Mouse (Mus musculus) skeletal muscle tissue, adult 2 months (tissue): Measurements from ENCODE around the gene Zfp984.
"Not testable (repeated sequence)": the region's sequence is repeated elsewhere in the genome, so short reads cannot be mapped to it uniquely, and the experiment has no call there.

Experiments
- DNase-seq: peaks from one replicate; pipeline ENCODE4 v3.0.0-alpha.2; 2012; ENCODE audit warnings: low read depth, low spot score

Gene Zfp984

GRCm38 (mm10) chr4:147809292-147809965, at the start of gene Zfp984:
Gene Zfp984, minus strand, starts transcription at chr4:147809788.
- peak; percentile 25 for DNase-seq

- no peak for DNase-seq
These were observed 41.2 kb upstream of the Zfp984 start for GRCm38 (mm10) chr4:147850776-147851175.

GRCm38 (mm10) chr4:147848584-147848991, 39.0 kb upstream of the Zfp984 start:
- DNase-seq, result no peak

DNA sequence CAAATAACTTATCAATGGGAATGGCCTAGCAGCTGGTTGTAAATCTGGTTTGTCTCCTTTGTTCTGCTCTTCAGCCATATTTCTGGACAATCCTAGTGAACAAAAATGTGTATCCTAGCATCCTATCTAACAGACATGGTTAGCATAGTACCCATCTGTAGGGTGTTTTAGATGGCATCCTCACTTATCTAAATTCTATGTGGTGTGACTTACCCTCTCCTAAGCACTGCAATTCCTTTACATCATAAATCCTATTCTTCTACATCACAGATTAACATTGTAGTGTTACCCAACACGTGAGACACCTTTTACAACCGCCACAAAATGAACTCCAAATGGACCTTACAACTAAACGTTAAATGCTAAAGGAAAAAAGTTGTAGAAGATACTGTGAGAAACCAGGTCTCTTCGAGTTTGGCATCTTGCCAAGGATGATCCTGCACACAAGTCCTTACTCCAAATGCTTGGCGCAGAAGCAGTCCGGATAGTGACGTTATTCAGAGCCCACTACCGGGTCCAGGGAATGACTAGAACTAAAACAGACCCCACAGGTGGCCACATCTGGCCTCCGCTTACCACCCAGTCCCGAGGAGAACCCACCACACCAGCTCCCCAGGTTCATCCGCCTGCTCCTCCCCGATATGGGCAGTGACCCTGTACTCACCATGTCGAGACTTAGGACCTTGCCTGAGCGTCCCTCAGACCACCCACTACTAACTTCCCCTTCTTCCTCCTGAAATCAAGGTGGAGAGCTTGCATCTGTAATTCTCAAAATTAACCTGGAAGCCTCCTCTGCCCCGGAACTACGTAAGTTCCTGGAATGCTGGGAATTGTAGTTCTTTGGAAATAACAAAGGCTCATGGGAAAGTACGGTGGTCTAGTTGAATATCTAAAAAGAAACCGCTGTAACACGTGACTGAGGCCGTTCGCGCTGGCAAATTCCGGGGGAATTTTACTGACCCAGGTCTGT, 38.3 kb upstream of the Zfp984 start, which contains the start of gene Zfp933:
Gene Zfp933 (minus strand): TSS at position 753 of the 970 bp plus-strand sequence.
- peak; percentile 84 for DNase-seq

- no peak for DNase-seq
These were observed 33.3 kb upstream of the Zfp984 start for GRCm38 (mm10) chr4:147842871-147843270.

DNA sequence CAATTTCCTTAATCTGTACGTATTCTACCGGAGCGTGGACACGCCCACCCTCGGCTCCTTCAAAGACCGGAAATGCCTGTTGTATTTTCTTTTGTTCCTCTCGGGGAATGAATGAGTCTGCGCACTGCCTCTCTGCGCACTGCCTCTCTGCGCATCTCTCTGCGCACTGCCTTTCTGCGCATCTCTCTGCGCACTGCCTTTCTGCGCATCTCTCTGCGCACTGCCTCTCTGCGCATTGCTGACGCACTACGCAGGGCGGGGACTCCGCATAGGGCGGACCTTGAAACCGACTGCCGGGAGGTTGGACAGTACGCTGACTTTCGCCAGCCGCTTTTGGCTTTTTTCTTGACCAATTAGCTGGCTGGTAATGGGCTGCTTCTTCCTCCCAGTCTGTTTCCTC, 29.7 kb upstream of the Zfp984 start:
- DNase-seq, result not testable (repeated sequence)

GRCm38 (mm10) chr4:147824389-147824788, 14.8 kb upstream of the Zfp984 start:
- no peak for DNase-seq

DNA sequence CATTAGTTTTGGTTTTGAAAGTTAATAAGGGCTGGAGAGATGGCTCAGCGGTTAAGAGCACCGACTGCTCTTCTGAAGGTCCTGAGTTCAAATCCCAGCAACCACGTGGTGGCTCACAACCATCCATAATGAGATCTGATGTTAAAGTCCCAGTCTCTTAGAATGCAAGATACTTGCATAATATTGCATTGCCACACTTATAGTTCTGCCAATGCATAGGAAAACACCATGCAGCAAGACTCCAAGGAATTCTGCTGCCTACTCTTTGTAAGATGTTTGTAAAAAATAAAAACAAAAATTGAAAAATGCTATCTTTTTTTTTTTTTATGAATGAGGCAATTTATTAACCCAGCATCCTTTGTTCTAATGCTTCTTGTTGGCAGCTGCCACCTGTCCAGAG, 11.8 kb upstream of the Zfp984 start:
- not testable (repeated sequence) for DNase-seq

DNA sequence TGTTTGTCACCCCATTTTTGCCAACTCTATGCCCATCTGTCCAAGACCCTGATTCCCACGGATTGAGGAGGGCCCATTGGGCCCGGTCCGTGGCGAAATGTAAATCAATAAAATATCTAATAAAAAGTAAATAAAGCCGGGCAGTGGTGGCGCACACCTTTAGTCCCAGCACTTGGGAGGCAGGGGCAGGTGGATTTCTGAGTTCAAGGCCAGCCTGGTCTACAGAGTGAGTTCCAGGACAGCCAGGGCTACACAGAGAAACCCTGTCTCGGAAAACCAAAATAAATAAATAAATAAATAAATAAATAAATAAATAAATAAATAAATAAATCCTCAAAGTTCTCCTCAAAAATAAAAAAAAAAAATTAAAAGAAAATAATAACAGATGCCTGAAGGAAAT, 10.1 kb upstream of the Zfp984 start:
- not testable (repeated sequence) for DNase-seq

- DNase-seq, result no peak
These were observed 5.1 kb upstream of the Zfp984 start for GRCm38 (mm10) chr4:147814592-147815167.

GRCm38 (mm10) chr4:147813249-147813765, 3.7 kb upstream of the Zfp984 start:
- no peak for DNase-seq

GRCm38 (mm10) chr4:147809966-147810304, 347 bp upstream of the Zfp984 start:
- DNase-seq, result not testable (repeated sequence)

- not testable (repeated sequence) for DNase-seq
These were observed 1.1 kb downstream of the Zfp984 start for GRCm38 (mm10) chr4:147808483-147808882.

DNA sequence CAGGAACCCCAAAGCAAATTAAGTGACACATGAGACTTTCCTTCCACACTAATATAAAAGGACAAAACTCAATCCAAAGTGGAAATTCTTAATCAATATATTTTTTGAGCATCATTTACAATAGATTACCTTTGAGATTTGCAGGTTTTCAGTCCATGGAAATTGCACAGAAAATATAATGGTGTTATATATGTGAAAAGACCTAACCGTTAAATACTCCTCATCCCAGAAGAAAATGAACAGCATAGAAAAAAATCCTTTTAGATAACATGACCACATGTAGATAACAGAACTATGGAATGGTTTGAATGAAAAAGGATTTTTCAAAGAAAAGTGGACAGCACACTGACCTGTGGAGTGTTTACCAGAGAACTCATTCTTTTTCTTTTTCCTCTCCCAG, 14.3 kb downstream of the Zfp984 start:
- not testable (repeated sequence) for DNase-seq

DNA sequence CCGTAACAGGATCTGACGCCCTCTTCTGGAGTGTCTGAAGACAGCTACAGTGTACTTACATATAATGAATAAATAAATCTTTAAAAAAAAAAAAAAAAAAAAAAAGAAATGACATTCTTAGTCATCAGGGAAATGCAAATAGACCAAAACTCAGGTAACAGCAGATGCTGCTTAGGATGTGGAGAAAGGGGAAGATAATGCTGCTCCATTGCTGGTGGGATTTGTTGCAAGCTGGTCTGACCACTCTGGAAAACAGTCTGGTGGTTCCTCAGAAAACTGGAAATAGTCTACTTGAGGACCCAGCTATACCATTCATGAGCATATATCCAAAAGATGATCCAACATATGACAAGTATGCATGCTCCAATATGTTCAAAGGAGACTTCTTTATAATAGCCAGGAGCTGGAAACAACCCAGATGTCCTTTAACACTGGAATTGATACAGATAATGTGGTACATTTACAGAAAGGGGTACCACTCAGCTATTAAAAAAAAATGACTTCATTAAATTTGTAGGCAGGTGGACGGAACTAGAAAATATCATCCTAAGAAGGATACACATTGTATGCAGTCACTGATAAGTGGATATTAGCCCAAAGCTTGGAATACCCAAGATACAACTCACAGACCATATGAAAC, 15.4 kb downstream of the Zfp984 start:
- DNase-seq, result not testable (repeated sequence)

- DNase-seq, result not testable (repeated sequence)
These were observed 16.1 kb downstream of the Zfp984 start for GRCm38 (mm10) chr4:147793390-147793916.

GRCm38 (mm10) chr4:147791729-147792128, 17.9 kb downstream of the Zfp984 start:
- not testable (repeated sequence) for DNase-seq

- not testable (repeated sequence) for DNase-seq
These were observed 63.3 kb downstream of the Zfp984 start for GRCm38 (mm10) chr4:147746255-147746654.

DNA sequence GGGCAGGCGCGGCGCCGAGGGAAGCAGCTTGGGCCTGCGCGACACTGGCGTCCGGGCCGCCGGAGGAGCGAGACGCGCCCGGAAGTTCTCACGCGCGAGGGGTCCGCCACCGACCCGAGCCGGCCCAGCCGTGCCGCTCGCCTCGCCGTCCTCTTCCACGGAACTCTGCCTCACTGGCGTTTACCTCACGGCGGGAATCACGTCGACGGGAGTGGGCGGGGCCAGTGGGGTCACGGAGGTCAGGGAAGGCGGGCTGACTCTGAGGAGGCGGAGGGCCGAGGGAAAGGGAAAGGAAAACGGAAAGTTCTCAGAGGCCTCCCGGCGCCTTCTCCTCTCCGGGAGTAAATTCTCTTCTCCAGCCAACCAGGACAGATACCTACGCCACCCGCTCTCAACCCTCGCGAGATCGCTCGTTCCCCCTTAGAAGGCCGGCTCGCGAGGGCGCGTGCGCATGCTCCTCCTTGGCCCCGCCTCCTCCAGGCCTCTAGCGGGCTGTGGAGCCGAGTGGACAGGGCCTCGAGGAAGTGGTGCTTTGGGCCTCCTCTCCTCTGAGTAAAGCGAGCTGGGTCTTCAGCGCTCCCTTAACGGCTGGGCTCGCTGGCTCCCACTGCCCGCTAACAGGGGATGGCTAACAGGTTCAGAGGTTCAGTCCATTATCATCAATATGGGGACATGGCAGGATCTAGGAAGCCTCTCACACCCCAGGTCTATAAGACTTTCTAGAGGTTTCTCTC, 70.8 kb downstream of the Zfp984 start:
- not testable (repeated sequence) for DNase-seq
